Mouse (Mus musculus) right cerebral cortex, adult 18-20 months (tissue): ENCODE data around the gene Gm21750.
A peak's percentile ranks its signal among the peaks of the same experiment; 100 is the strongest.
"Not testable (repeated sequence)": the region's sequence is repeated elsewhere in the genome, so short reads cannot be mapped to it uniquely, and the experiment has no call there.

Experiments used
- DNase-seq: peaks from one replicate; pipeline ENCODE4 v3.0.0; 2022; ENCODE audit warnings: mixed read lengths

Gm21750 gene

GRCm38 (mm10) chr14:73660925-73661324, at the start of gene Gm21750:
Gene Gm21750, plus strand, starts transcription at chr14:73661225.
- DNase-seq, result not testable (repeated sequence)

GRCm38 (mm10) chr14:73614961-73615360, 46.1 kb upstream of the Gm21750 start:
- not testable (repeated sequence) for DNase-seq

- DNase-seq, result peak; percentile 49
Observed at GRCm38 (mm10) chr14:73620880-73621279, 40.1 kb upstream of the Gm21750 start.

- DNase-seq, result no peak
Observed at GRCm38 (mm10) chr14:73622988-73623387, 38.0 kb upstream of the Gm21750 start.

GRCm38 (mm10) chr14:73625469-73625868, 35.6 kb upstream of the Gm21750 start:
- DNase-seq, result no peak

GRCm38 (mm10) chr14:73631511-73631910, 29.5 kb upstream of the Gm21750 start:
- no peak for DNase-seq

GRCm38 (mm10) chr14:73632648-73633263, 28.3 kb upstream of the Gm21750 start:
- peak; percentile 38 for DNase-seq

- DNase-seq, result no peak
Observed at GRCm38 (mm10) chr14:73634356-73634755, 26.7 kb upstream of the Gm21750 start.

- no peak for DNase-seq
Observed at GRCm38 (mm10) chr14:73637460-73637859, 23.6 kb upstream of the Gm21750 start.

GRCm38 (mm10) chr14:73650179-73650578, 10.8 kb upstream of the Gm21750 start:
- no peak for DNase-seq

- DNase-seq, result peak; percentile 37
Observed at GRCm38 (mm10) chr14:73670091-73670490, 9.1 kb downstream of the Gm21750 start.

GRCm38 (mm10) chr14:73687726-73688125, 26.7 kb downstream of the Gm21750 start:
- DNase-seq, result peak; percentile 24

GRCm38 (mm10) chr14:73688427-73688826, 27.4 kb downstream of the Gm21750 start:
- DNase-seq, result no peak

GRCm38 (mm10) chr14:73700256-73700655, 39.2 kb downstream of the Gm21750 start:
- no peak for DNase-seq

GRCm38 (mm10) chr14:73709412-73710110, 48.5 kb downstream of the Gm21750 start:
- DNase-seq, result peak; percentile 85
